Mouse (Mus musculus): ENCODE results near the gene Dgkd. TPM values are rescaled to one million over a fixed set of nuclear protein-coding genes. Genes with fewer than 3 reads are reported as not detected.

The Dgkd gene
- 10 to 100 TPM; 40.8 to 47.3 TPM for total RNA-seq (2021)
- polyA plus RNA-seq (2012; rRNA removed): 23.5 and 34.7 TPM in 2 replicates
- long read RNA-seq, full-length matches to known transcripts: 36 of 64 reads
- long read RNA-seq, partial matches to known transcripts: 17 of 64 reads
- long read RNA-seq, other reads (novel, unspliced or antisense): 11 of 64 reads

GRCm38 (mm10) chr1:87852892-87853600 lies at the start of gene Dgkd:
TSS of gene Dgkd (plus strand) at chr1:87853287.
- peak within 1 kb of the TSS; percentile 88 for H3K27ac ChIP-seq
- H3K79me2 ChIP-seq (replicated peaks; ENCODE audit: control insufficient read depth, insufficient read depth, low read length): peaks cover 3% of the 10 kb centered on the region; the same call in 1 of the 2 replicates
- intact Hi-C loops (cut with DNase I): loop anchor here (5.0 kb wide), 2 partner anchors 49 to 66 kb away; no protein-coding TSS in a partner anchor
- peak within 1 kb of the TSS; percentile 77 for H3K4me3 ChIP-seq
- H3K4me1 ChIP-seq (ENCODE audit: control insufficient read depth, insufficient read depth, low read length): peaks cover 14% of the 10 kb centered on the region
- no peaks in the 10 kb centered on the region for H3K27me3 ChIP-seq (ENCODE audit: control insufficient read depth, insufficient read depth, low read length)
- under 1% methylated on average over 54 of the region's 74 CpGs for WGBS
- peaks cover 5% of the 10 kb centered on the region for H3K36me3 ChIP-seq (ENCODE audit: control insufficient read depth, insufficient read depth, low read length)
- H3K9ac ChIP-seq (ENCODE audit: low read depth, low read length): peak within 1 kb of the TSS; percentile 94
- peak; percentile 86 for DNase-seq
- TF ChIP-seq POLR2A (IDR thresholded peaks at IDR 0.05; ENCODE audit: insufficient read depth, low read depth, low read length) (peak; percentile 79), CTCF (IDR thresholded peaks at IDR 0.05) (peak; percentile 25), EP300 (IDR thresholded peaks at IDR 0.05; ENCODE audit: insufficient read depth, low read depth, low read length) (no peak)

GRCm38 (mm10) chr1:87803576-87803975 lies 49.5 kb upstream of the Dgkd start, which contains the start of gene Sag:
TSS of gene Sag (plus strand) at chr1:87803680.
- no peaks in the 10 kb centered on the region for H3K27me3 ChIP-seq (ENCODE audit: control insufficient read depth, insufficient read depth, low read length)
- intact Hi-C loops (cut with DNase I): no loop called here
- H3K36me3 ChIP-seq (ENCODE audit: control insufficient read depth, insufficient read depth, low read length): no peaks in the 10 kb centered on the region
- TF ChIP-seq POLR2A (IDR thresholded peaks at IDR 0.05; ENCODE audit: insufficient read depth, low read depth, low read length) (no peak), CTCF (IDR thresholded peaks at IDR 0.05) (no peak), EP300 (IDR thresholded peaks at IDR 0.05; ENCODE audit: insufficient read depth, low read depth, low read length) (no peak)
- no peak within 1 kb of the TSS for H3K27ac ChIP-seq
- no peak within 1 kb of the TSS for H3K4me3 ChIP-seq
- no peaks in the 10 kb centered on the region for H3K4me1 ChIP-seq (ENCODE audit: control insufficient read depth, insufficient read depth, low read length)
- H3K9ac ChIP-seq (ENCODE audit: low read depth, low read length): no peak within 1 kb of the TSS
- H3K79me2 ChIP-seq (replicated peaks; ENCODE audit: control insufficient read depth, insufficient read depth, low read length): no peaks in the 10 kb centered on the region
- no peak for DNase-seq
- 70% methylated on average over 6 of the region's 6 CpGs for WGBS

- intact Hi-C loops (cut with DNase I): no loop called here
- WGBS: 95% methylated on average over 1 of the region's 1 CpGs
- H3K36me3 ChIP-seq (ENCODE audit: control insufficient read depth, insufficient read depth, low read length): no peaks in the 10 kb centered on the region
- H3K9ac ChIP-seq (ENCODE audit: low read depth, low read length): no peak overlapping the region
- H3K4me1 ChIP-seq (ENCODE audit: control insufficient read depth, insufficient read depth, low read length): no peaks in the 10 kb centered on the region
- H3K27ac ChIP-seq: no peak overlapping the region
- TF ChIP-seq CTCF (IDR thresholded peaks at IDR 0.05) (no peak), POLR2A (IDR thresholded peaks at IDR 0.05; ENCODE audit: insufficient read depth, low read depth, low read length) (no peak), EP300 (IDR thresholded peaks at IDR 0.05; ENCODE audit: insufficient read depth, low read depth, low read length) (no peak)
- DNase-seq: no peak
- H3K4me3 ChIP-seq: no peak overlapping the region
- H3K27me3 ChIP-seq (ENCODE audit: control insufficient read depth, insufficient read depth, low read length): no peaks in the 10 kb centered on the region
- no peaks in the 10 kb centered on the region for H3K79me2 ChIP-seq (replicated peaks; ENCODE audit: control insufficient read depth, insufficient read depth, low read length)
Observed at GRCm38 (mm10) chr1:87807751-87808150, 45.3 kb upstream of the Dgkd start.

GRCm38 (mm10) chr1:87811391-87811790 lies 41.7 kb upstream of the Dgkd start:
- H3K27me3 ChIP-seq (ENCODE audit: control insufficient read depth, insufficient read depth, low read length): no peaks in the 10 kb centered on the region
- H3K79me2 ChIP-seq (replicated peaks; ENCODE audit: control insufficient read depth, insufficient read depth, low read length): no peaks in the 10 kb centered on the region
- no peak overlapping the region for H3K27ac ChIP-seq
- H3K4me3 ChIP-seq: no peak overlapping the region
- DNase-seq: no peak
- TF ChIP-seq CTCF (IDR thresholded peaks at IDR 0.05): no peak
- no peak for TF ChIP-seq EP300 (IDR thresholded peaks at IDR 0.05; ENCODE audit: insufficient read depth, low read depth, low read length)
- TF ChIP-seq POLR2A (IDR thresholded peaks at IDR 0.05; ENCODE audit: insufficient read depth, low read depth, low read length): no peak
- peaks cover 7% of the 10 kb centered on the region for H3K4me1 ChIP-seq (ENCODE audit: control insufficient read depth, insufficient read depth, low read length)
- H3K9ac ChIP-seq (ENCODE audit: low read depth, low read length): no peak overlapping the region
- intact Hi-C loops (cut with DNase I): no loop called here
- no peaks in the 10 kb centered on the region for H3K36me3 ChIP-seq (ENCODE audit: control insufficient read depth, insufficient read depth, low read length)
- WGBS: 86% methylated on average over 7 of the region's 7 CpGs

- TF ChIP-seq POLR2A (IDR thresholded peaks at IDR 0.05; ENCODE audit: insufficient read depth, low read depth, low read length) (no peak), EP300 (IDR thresholded peaks at IDR 0.05; ENCODE audit: insufficient read depth, low read depth, low read length) (no peak), CTCF (IDR thresholded peaks at IDR 0.05) (no peak)
- Histone ChIP-seq H3K27me3 (ENCODE audit: control insufficient read depth, insufficient read depth, low read length) (no peaks in the 10 kb centered on the region), H3K9ac (ENCODE audit: low read depth, low read length) (no peak overlapping the region), H3K4me3 (no peak overlapping the region), H3K36me3 (ENCODE audit: control insufficient read depth, insufficient read depth, low read length) (no peaks in the 10 kb centered on the region), H3K4me1 (ENCODE audit: control insufficient read depth, insufficient read depth, low read length) (peaks cover 7% of the 10 kb centered on the region), H3K79me2 (replicated peaks; ENCODE audit: control insufficient read depth, insufficient read depth, low read length) (no peaks in the 10 kb centered on the region), H3K27ac (no peak overlapping the region)
- WGBS: 82% methylated on average over 10 of the region's 10 CpGs
- DNase-seq: no peak
- intact Hi-C loops (cut with DNase I): no loop called here
Observed at GRCm38 (mm10) chr1:87812061-87812460, 41.0 kb upstream of the Dgkd start.

- H3K79me2 ChIP-seq (replicated peaks; ENCODE audit: control insufficient read depth, insufficient read depth, low read length): no peaks in the 10 kb centered on the region
- H3K4me1 ChIP-seq (ENCODE audit: control insufficient read depth, insufficient read depth, low read length): peaks cover 7% of the 10 kb centered on the region
- TF ChIP-seq CTCF (IDR thresholded peaks at IDR 0.05): no peak
- no peak for TF ChIP-seq EP300 (IDR thresholded peaks at IDR 0.05; ENCODE audit: insufficient read depth, low read depth, low read length)
- TF ChIP-seq POLR2A (IDR thresholded peaks at IDR 0.05; ENCODE audit: insufficient read depth, low read depth, low read length): no peak
- H3K9ac ChIP-seq (ENCODE audit: low read depth, low read length): no peak overlapping the region
- no peak for DNase-seq
- H3K27me3 ChIP-seq (ENCODE audit: control insufficient read depth, insufficient read depth, low read length): no peaks in the 10 kb centered on the region
- H3K27ac ChIP-seq: peak overlapping the region; percentile 31; the same call in 1 of the 2 replicates
- 63% methylated on average over 6 of the region's 6 CpGs for WGBS
- H3K4me3 ChIP-seq: no peak overlapping the region
- intact Hi-C loops (cut with DNase I): no loop called here
- H3K36me3 ChIP-seq (ENCODE audit: control insufficient read depth, insufficient read depth, low read length): no peaks in the 10 kb centered on the region
Observed at GRCm38 (mm10) chr1:87813155-87813554, 39.9 kb upstream of the Dgkd start.
